Mouse (Mus musculus): Measurements from ENCODE around the gene Psmc2. TPM values are rescaled to one million over a fixed set of nuclear protein-coding genes. Genes with fewer than 3 reads are reported as not detected.

Gene Psmc2
- total and polyA plus RNA-seq, 2 experiments from 2014 or later = 35.8 to 191 TPM

- Histone ChIP-seq H3K9ac (replicated peaks; ENCODE audit: low read length, poor library complexity, severe bottlenecking) (no peak overlapping the region), H3K36me3 (ENCODE audit: insufficient read depth, low read length) (peaks cover 45% of the 10 kb centered on the region), H3K4me3 (ENCODE audit: low read depth, low read length) (no peak overlapping the region), H3K9me3 (ENCODE audit: low read length) (no peaks in the 10 kb centered on the region), H3K27me3 (ENCODE audit: insufficient read depth, low read length) (no peaks in the 10 kb centered on the region), H3K27ac (ENCODE audit: low read depth, low read length) (no peak overlapping the region), H3K4me1 (ENCODE audit: insufficient read depth, low read length) (peaks cover 5% of the 10 kb centered on the region; the same call in 1 of the 2 replicates), H3K4me2 (ENCODE audit: low read depth, low read length, poor library complexity, severe bottlenecking) (no peak overlapping the region)
- WGBS = 91% methylated on average over 13 of the region's 13 CpGs
- no peak for DNase-seq (ENCODE audit: low spot score)
- no peak for TF ChIP-seq CTCF (IDR thresholded peaks at IDR 0.05)
- no peak for ATAC-seq (ENCODE audit: low FRiP score)
Observed at GRCm38 (mm10) chr5:21739881-21740280, 45.2 kb upstream of the Psmc2 start.

GRCm38 (mm10) chr5:21743606-21744005, 41.5 kb upstream of the Psmc2 start:
- no peak for ATAC-seq (ENCODE audit: low FRiP score)
- WGBS = 98% methylated on average over 10 of the region's 10 CpGs

GRCm38 (mm10) chr5:21744651-21745050, 40.4 kb upstream of the Psmc2 start:
- peaks cover 69% of the 10 kb centered on the region for H3K36me3 ChIP-seq (ENCODE audit: insufficient read depth, low read length)
- no peaks in the 10 kb centered on the region for H3K9me3 ChIP-seq (ENCODE audit: low read length)
- H3K4me2 ChIP-seq (ENCODE audit: low read depth, low read length, poor library complexity, severe bottlenecking) = no peak overlapping the region
- DNase-seq (ENCODE audit: low spot score) = no peak
- H3K4me1 ChIP-seq (ENCODE audit: insufficient read depth, low read length) = no peaks in the 10 kb centered on the region
- no peaks in the 10 kb centered on the region for H3K27me3 ChIP-seq (ENCODE audit: insufficient read depth, low read length)
- no peak overlapping the region for H3K27ac ChIP-seq (ENCODE audit: low read depth, low read length)
- ATAC-seq (ENCODE audit: low FRiP score) = no peak
- H3K9ac ChIP-seq (replicated peaks; ENCODE audit: low read length, poor library complexity, severe bottlenecking) = no peak overlapping the region
- TF ChIP-seq CTCF (IDR thresholded peaks at IDR 0.05) = no peak
- no peak overlapping the region for H3K4me3 ChIP-seq (ENCODE audit: low read depth, low read length)

More at GRCm38 (mm10) chr5:21743606-21744005, 41.5 kb upstream of the Psmc2 start:
- Histone ChIP-seq H3K4me2 (ENCODE audit: low read depth, low read length, poor library complexity, severe bottlenecking) (no peak overlapping the region), H3K9ac (replicated peaks; ENCODE audit: low read length, poor library complexity, severe bottlenecking) (no peak overlapping the region), H3K4me3 (ENCODE audit: low read depth, low read length) (no peak overlapping the region), H3K36me3 (ENCODE audit: insufficient read depth, low read length) (peaks cover 70% of the 10 kb centered on the region), H3K9me3 (ENCODE audit: low read length) (no peaks in the 10 kb centered on the region), H3K4me1 (ENCODE audit: insufficient read depth, low read length) (no peaks in the 10 kb centered on the region), H3K27ac (ENCODE audit: low read depth, low read length) (no peak overlapping the region), H3K27me3 (ENCODE audit: insufficient read depth, low read length) (no peaks in the 10 kb centered on the region)
- TF ChIP-seq CTCF (IDR thresholded peaks at IDR 0.05) = no peak
- DNase-seq (ENCODE audit: low spot score) = no peak

- peaks cover 60% of the 10 kb centered on the region for H3K36me3 ChIP-seq (ENCODE audit: insufficient read depth, low read length)
- 97% methylated on average over 6 of the region's 8 CpGs for WGBS
- H3K27ac ChIP-seq (ENCODE audit: low read depth, low read length) = no peak overlapping the region
- H3K27me3 ChIP-seq (ENCODE audit: insufficient read depth, low read length) = no peaks in the 10 kb centered on the region
- H3K9ac ChIP-seq (replicated peaks; ENCODE audit: low read length, poor library complexity, severe bottlenecking) = no peak overlapping the region
- DNase-seq (ENCODE audit: low spot score) = no peak
- no peak for ATAC-seq (ENCODE audit: low FRiP score)
- no peak for TF ChIP-seq CTCF (IDR thresholded peaks at IDR 0.05)
- no peak overlapping the region for H3K4me3 ChIP-seq (ENCODE audit: low read depth, low read length)
- no peaks in the 10 kb centered on the region for H3K9me3 ChIP-seq (ENCODE audit: low read length)
- no peaks in the 10 kb centered on the region for H3K4me1 ChIP-seq (ENCODE audit: insufficient read depth, low read length)
- H3K4me2 ChIP-seq (ENCODE audit: low read depth, low read length, poor library complexity, severe bottlenecking) = no peak overlapping the region
Observed at GRCm38 (mm10) chr5:21745966-21746365, 39.1 kb upstream of the Psmc2 start.

- 92% methylated on average over 4 of the region's 4 CpGs for WGBS
- Histone ChIP-seq H3K36me3 (ENCODE audit: insufficient read depth, low read length) (peaks cover 55% of the 10 kb centered on the region), H3K4me1 (ENCODE audit: insufficient read depth, low read length) (no peaks in the 10 kb centered on the region), H3K4me3 (ENCODE audit: low read depth, low read length) (no peak overlapping the region), H3K9ac (replicated peaks; ENCODE audit: low read length, poor library complexity, severe bottlenecking) (no peak overlapping the region), H3K9me3 (ENCODE audit: low read length) (no peaks in the 10 kb centered on the region), H3K4me2 (ENCODE audit: low read depth, low read length, poor library complexity, severe bottlenecking) (no peak overlapping the region), H3K27ac (ENCODE audit: low read depth, low read length) (no peak overlapping the region), H3K27me3 (ENCODE audit: insufficient read depth, low read length) (no peaks in the 10 kb centered on the region)
- DNase-seq (ENCODE audit: low spot score) = no peak
- no peak for ATAC-seq (ENCODE audit: low FRiP score)
- TF ChIP-seq CTCF (IDR thresholded peaks at IDR 0.05) = no peak
Observed at GRCm38 (mm10) chr5:21768506-21768905, 16.6 kb upstream of the Psmc2 start.

- 95% methylated on average over 6 of the region's 6 CpGs for WGBS
- Histone ChIP-seq H3K9ac (replicated peaks; ENCODE audit: low read length, poor library complexity, severe bottlenecking) (no peak overlapping the region), H3K27ac (ENCODE audit: low read depth, low read length) (no peak overlapping the region), H3K4me1 (ENCODE audit: insufficient read depth, low read length) (no peaks in the 10 kb centered on the region), H3K36me3 (ENCODE audit: insufficient read depth, low read length) (peaks cover 53% of the 10 kb centered on the region), H3K4me2 (ENCODE audit: low read depth, low read length, poor library complexity, severe bottlenecking) (no peak overlapping the region), H3K27me3 (ENCODE audit: insufficient read depth, low read length) (no peaks in the 10 kb centered on the region), H3K9me3 (ENCODE audit: low read length) (no peaks in the 10 kb centered on the region), H3K4me3 (ENCODE audit: low read depth, low read length) (no peak overlapping the region)
- TF ChIP-seq CTCF (IDR thresholded peaks at IDR 0.05) = no peak
- DNase-seq (ENCODE audit: low spot score) (no peak), ATAC-seq (ENCODE audit: low FRiP score) (no peak)
Observed at GRCm38 (mm10) chr5:21769841-21770240, 15.2 kb upstream of the Psmc2 start.

Measured in midbrain, postnatal 0 days (tissue).